11 mouse cellular contexts compared by ENCODE assay signal in the genomic region with DNA sequence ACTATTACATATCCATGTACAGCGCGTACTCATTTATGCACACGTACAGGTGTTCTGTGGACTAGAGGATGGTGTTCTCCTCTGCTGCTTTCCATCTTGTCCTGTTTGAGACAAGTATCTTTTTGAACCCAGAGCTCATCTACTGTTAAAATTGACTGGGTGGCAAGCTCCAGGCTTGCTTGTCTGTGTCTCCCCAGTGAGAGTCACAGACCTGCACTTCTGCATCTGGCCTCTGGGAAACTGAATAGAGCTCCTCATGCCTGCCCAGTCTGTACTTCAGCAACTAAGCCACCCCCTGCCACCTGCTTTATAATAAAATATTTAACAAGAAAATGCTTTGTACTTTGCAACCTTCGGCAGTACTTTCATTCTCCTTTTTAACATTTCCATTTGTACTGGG. TPM values are rescaled to one million over a fixed set of nuclear protein-coding genes. Genes with fewer than 3 reads are reported as not detected.
A peak's percentile ranks its signal among the peaks of the same experiment; 100 is the strongest.
DNase-seq lines count a peak whose midpoint lies in the region; ATAC-seq and TF ChIP-seq lines count a peak whose summit lies in the region.
"Had no signal": no experiment of that assay in that cellular context is flagged by ENCODE, and none has a peak within 500 bp of the region (broad histone marks: within the 10 kb centered on the region; RNA-seq: fewer than 3 reads in every experiment).

No protein-coding gene starts in this region.

- peak; percentile 31 for TF ChIP-seq CTCF in lung, postnatal 0 days (IDR thresholded peaks at IDR 0.05)
- no peak for TF ChIP-seq CTCF in ES-Bruce4 (IDR thresholded peaks at IDR 0.05; ENCODE audit: low read depth, low read length)
- peak; percentile 4; the same call in 1 of the 2 replicates for TF ChIP-seq CTCF in bone marrow, adult 2 months (IDR thresholded peaks at IDR 0.05; ENCODE audit: control insufficient read depth, insufficient read depth, low read length)

- ATAC-seq in lung, postnatal 0 days, result no peak
- ATAC-seq: activated CD4-positive, CD25-positive, alpha-beta regulatory T cell, adult 4 months had no signal

- no peaks in the 10 kb centered on the region for H3K27me3 ChIP-seq in lung, postnatal 0 days (replicated peaks; ENCODE audit: insufficient read depth, low read length)
- no peaks in the 10 kb centered on the region for H3K27me3 ChIP-seq in ES-Bruce4 (ENCODE audit: control insufficient read depth, insufficient read depth, low read length, poor library complexity, severe bottlenecking)
- H3K27me3 ChIP-seq: heart, embryonic 15.5 days; limb, embryonic 12.5 days had no signal

- TF ChIP-seq EP300 in lung, postnatal 0 days (IDR thresholded peaks at IDR 0.05), result no peak
- no peak for TF ChIP-seq EP300 in ES-Bruce4 (IDR thresholded peaks at IDR 0.05; ENCODE audit: insufficient read depth, low read depth, low read length)

- no peaks in the 10 kb centered on the region for H3K36me3 ChIP-seq in lung, postnatal 0 days (ENCODE audit: insufficient read depth, low read length)
- H3K36me3 ChIP-seq in ES-Bruce4 (ENCODE audit: control insufficient read depth, insufficient read depth, low read length, poor library complexity, severe bottlenecking), result peaks cover 10% of the 10 kb centered on the region
- H3K36me3 ChIP-seq: heart, embryonic 15.5 days; limb, embryonic 12.5 days had no signal

- H3K27ac ChIP-seq in lung, postnatal 0 days (ENCODE audit: low read length), result no peak overlapping the region
- peak overlapping the region; percentile 49; the same call in 1 of the 2 replicates for H3K27ac ChIP-seq in ES-Bruce4 (ENCODE audit: insufficient read depth, low read length)
- no peak overlapping the region for H3K27ac ChIP-seq in bone marrow, adult 2 months (ENCODE audit: control insufficient read depth, insufficient read depth, low read depth, low read length, poor library complexity)
- H3K27ac ChIP-seq: heart, embryonic 15.5 days; limb, embryonic 12.5 days had no signal

- no peak overlapping the region for H3K9ac ChIP-seq in lung, postnatal 0 days (replicated peaks; ENCODE audit: low read depth)
- H3K9ac ChIP-seq in ES-Bruce4 (ENCODE audit: low read depth, poor library complexity, severe bottlenecking), result no peak overlapping the region
- H3K9ac ChIP-seq: heart, embryonic 15.5 days; limb, embryonic 12.5 days had no signal

- H3K4me1 ChIP-seq in lung, postnatal 0 days (ENCODE audit: insufficient read depth, low read depth, low read length), result no peaks in the 10 kb centered on the region
- H3K4me1 ChIP-seq in ES-Bruce4 (ENCODE audit: control insufficient read depth, insufficient read depth, low read length), result no peaks in the 10 kb centered on the region
- no peaks in the 10 kb centered on the region for H3K4me1 ChIP-seq in bone marrow, adult 2 months (ENCODE audit: control insufficient read depth, insufficient read depth, low read length)
- H3K4me1 ChIP-seq: heart, embryonic 15.5 days; limb, embryonic 12.5 days had no signal

- H3K4me3 ChIP-seq in lung, postnatal 0 days (ENCODE audit: low read depth, low read length), result no peak overlapping the region
- no peak overlapping the region for H3K4me3 ChIP-seq in ES-Bruce4 (ENCODE audit: low read depth, low read length)
- no peak overlapping the region for H3K4me3 ChIP-seq in bone marrow, adult 2 months (replicated peaks; ENCODE audit: control insufficient read depth, low read depth, low read length)
- H3K4me3 ChIP-seq: heart, embryonic 15.5 days; limb, embryonic 12.5 days had no signal

- H3K4me2 ChIP-seq in lung, postnatal 0 days (replicated peaks; ENCODE audit: low read depth, low read length), result no peak overlapping the region
- H3K4me2 ChIP-seq: heart, embryonic 15.5 days; limb, embryonic 12.5 days had no signal

- no peak for DNase-seq in lung, postnatal 0 days (ENCODE audit: low spot score)
- DNase-seq in lung, postnatal 36 days, result no peak
- peak; percentile 28 for DNase-seq in naive thymus-derived CD4-positive, alpha-beta T cell, adult 2 months (ENCODE audit: low read depth)
- no peak for DNase-seq in adrenal gland, postnatal 14 days
- DNase-seq in neural tube, embryonic 10.5 days (ENCODE audit: extremely low spot score, low spot score), result no peak
- DNase-seq: lung, postnatal 10 days had no signal

- 99% methylated on average over 4 of the region's 4 CpGs for WGBS in lung, postnatal 0 days
- 92% methylated on average over 4 of the region's 4 CpGs for WGBS in bone marrow, adult 2 months

- H3K9me3 ChIP-seq in lung, postnatal 0 days (ENCODE audit: low read length), result no peaks in the 10 kb centered on the region
- H3K9me3 ChIP-seq in ES-Bruce4 (replicated peaks; ENCODE audit: control insufficient read depth, insufficient read depth, low read length, poor library complexity, severe bottlenecking), result no peaks in the 10 kb centered on the region
- H3K9me3 ChIP-seq: heart, embryonic 15.5 days; limb, embryonic 12.5 days had no signal

- TF ChIP-seq POLR2A in ES-Bruce4 (IDR thresholded peaks at IDR 0.05; ENCODE audit: insufficient read depth, low read length), result no peak
- no peak for TF ChIP-seq POLR2A in bone marrow, adult 2 months (IDR thresholded peaks at IDR 0.05; ENCODE audit: borderline replicate concordance, control insufficient read depth, low read depth, low read length)

RNA-seq across cellular contexts. Expression of a gene that starts 6.9 kb away (rescaled TPM):
- polyA plus RNA-seq in lung, postnatal 0 days (2015; fragmentation: Nextera tagmentation; extraction: Ambion mirVana), result 6.4 and 7.0 TPM in 2 replicates
- polyA plus RNA-seq in ES-Bruce4 (2011; ENCODE audit: insufficient read depth, insufficient read length, low read depth, missing spikeins), result 64.0 and 64.1 TPM in 2 replicates
- polyA plus RNA-seq in bone marrow, adult 2 months (2011; ENCODE audit: insufficient read depth, insufficient read length, low replicate concordance, missing spikeins), result 6.4 and 10.1 TPM in 2 replicates
- 28.2 and 30.0 TPM in 2 replicates for total RNA-seq in adrenal gland, postnatal 14 days (2021)
